Comparison of ENCODE assay signal across 8 mouse cellular contexts in genomic region chr6:124966466-124967118, GRCm38 (mm10). TPM values are rescaled to one million over a fixed set of nuclear protein-coding genes. Genes with fewer than 3 reads are reported as not detected.
A peak's percentile ranks its signal among the peaks of the same experiment; 100 is the strongest.
DNase-seq lines count a peak whose midpoint lies in the region; ATAC-seq and TF ChIP-seq lines count a peak whose summit lies in the region.

No protein-coding gene starts in this region.

- H3K4me3 ChIP-seq in gastrocnemius, adult 2 months = no peak overlapping the region; the same call in 1 of the 2 replicates
- H3K4me3 ChIP-seq in forebrain, embryonic 14.5 days (ENCODE audit: low read depth, low read length) = peak overlapping the region; percentile 87
- peak overlapping the region; percentile 86 for H3K4me3 ChIP-seq in limb, embryonic 10.5 days
- H3K4me3 ChIP-seq in myocyte = peak overlapping the region; percentile 75

- no peak for ATAC-seq in forebrain, embryonic 14.5 days

- no peak for DNase-seq in gastrocnemius, adult 2 months
- no peak for DNase-seq in gastrocnemius, postnatal 25 days
- DNase-seq in ES-CJ7 (ENCODE audit: low read depth, low spot score) = peak; percentile 69
- no peak for DNase-seq in forebrain, embryonic 14.5 days (ENCODE audit: low spot score)
- no peak for DNase-seq in limb, embryonic 10.5 days (ENCODE audit: low spot score)
- DNase-seq in layer of hippocampus, adult 9-11 months = no peak
- no peak for DNase-seq in right cerebral cortex, postnatal 36 days (ENCODE audit: low spot score in 2 of 2)

- H3ac ChIP-seq in myocyte (ENCODE audit: control insufficient read depth, insufficient read length) = no peak overlapping the region

- no peak overlapping the region for H3K9ac ChIP-seq in forebrain, embryonic 14.5 days (ENCODE audit: low read length)

- peak overlapping the region; percentile 96 for H3K4me2 ChIP-seq in forebrain, embryonic 14.5 days (ENCODE audit: low read length)
- H3K4me2 ChIP-seq in myocyte (ENCODE audit: low read depth) = peak overlapping the region; percentile 75

- no peaks in the 10 kb centered on the region for H3K27me3 ChIP-seq in forebrain, embryonic 14.5 days (replicated peaks; ENCODE audit: control insufficient read depth, insufficient read depth, low read length)
- H3K27me3 ChIP-seq in limb, embryonic 10.5 days (ENCODE audit: low read depth, poor library complexity, severe bottlenecking) = no peaks in the 10 kb centered on the region
- H3K27me3 ChIP-seq in myocyte (ENCODE audit: control insufficient read depth, insufficient read depth, insufficient read length) = no peaks in the 10 kb centered on the region

- peak; percentile 8 for TF ChIP-seq POLR2A in myocyte (IDR thresholded peaks at IDR 0.05; ENCODE audit: insufficient read length, low read depth)

- peaks cover 18% of the 10 kb centered on the region for H3K79me2 ChIP-seq in myocyte (ENCODE audit: control insufficient read depth, insufficient read depth)

- WGBS in forebrain, embryonic 14.5 days = 94% methylated on average over 7 of the region's 7 CpGs
- WGBS in limb, embryonic 10.5 days = 96% methylated on average over 7 of the region's 7 CpGs

- intact Hi-C loops in gastrocnemius, adult 2 months (cut with DNase I) = loop anchor here (10.0 kb wide), 1 partner anchor 112 kb away; the partner anchor contains the start of gene P3h3

- H3K4me1 ChIP-seq in forebrain, embryonic 14.5 days (ENCODE audit: control insufficient read depth, insufficient read depth, low read length) = peaks cover 10% of the 10 kb centered on the region
- peaks cover 16% of the 10 kb centered on the region for H3K4me1 ChIP-seq in limb, embryonic 10.5 days

- TF ChIP-seq CTCF in gastrocnemius, adult 2 months (IDR thresholded peaks at IDR 0.05) = peak; percentile 52

- peak overlapping the region; percentile 94; the same call in 1 of the 2 replicates for H3K27ac ChIP-seq in gastrocnemius, adult 2 months
- no peak overlapping the region for H3K27ac ChIP-seq in forebrain, embryonic 14.5 days (ENCODE audit: low read depth, low read length)
- no peak overlapping the region for H3K27ac ChIP-seq in limb, embryonic 10.5 days

- H3K9me3 ChIP-seq in forebrain, embryonic 14.5 days (replicated peaks; ENCODE audit: control insufficient read depth, low read length) = no peaks in the 10 kb centered on the region
- no peaks in the 10 kb centered on the region for H3K9me3 ChIP-seq in limb, embryonic 10.5 days (replicated peaks)

- peaks cover 9% of the 10 kb centered on the region for H3K36me3 ChIP-seq in forebrain, embryonic 14.5 days (ENCODE audit: control insufficient read depth, insufficient read depth, low read length)
- H3K36me3 ChIP-seq in limb, embryonic 10.5 days = peaks cover 26% of the 10 kb centered on the region
- peaks cover 1% of the 10 kb centered on the region for H3K36me3 ChIP-seq in myocyte (ENCODE audit: control insufficient read depth, insufficient read depth)

TF ChIP-seq in myocyte, 11 proteins besides CTCF, POLR2A, EP300 and RAD21:
- TF ChIP-seq POLR2AphosphoS2 (IDR thresholded peaks at IDR 0.05; ENCODE audit: insufficient read length, low read depth) (peak; percentile 48), USF1 (IDR thresholded peaks at IDR 0.05; ENCODE audit: low read depth) (no peak)

RNA-seq across cellular contexts. Expression of gene Cops7a, which starts 1.3 kb away (rescaled TPM):
- total RNA-seq in gastrocnemius, adult 2 months (2021) = 100 to 1,000 TPM; 108 to 115 TPM
- 10 to 100 TPM; 96.2 to 99.0 TPM for total RNA-seq in gastrocnemius, postnatal 25 days (2021)
- polyA plus RNA-seq in forebrain, embryonic 14.5 days (2014; fragmentation: Nextera tagmentation; extraction: Ambion mirVana) = 96.5 and 105 TPM in 2 replicates
- polyA plus RNA-seq in limb, embryonic 10.5 days (2016; fragmentation: Nextera tagmentation; extraction: Ambion mirVana) = 141 and 150 TPM in 2 replicates
- polyA plus RNA-seq in myocyte (2012; fragmentation: generic; extraction: Trizol) = 142 TPM

RNA-seq across cellular contexts. Expression of gene Pianp, which starts 29.9 kb away (rescaled TPM):
- under 1 TPM; 0.22 to 0.41 TPM for total RNA-seq in gastrocnemius, adult 2 months (2021)
- not detected for total RNA-seq in gastrocnemius, postnatal 25 days (2021)
- 22.6 and 28.0 TPM in 2 replicates for polyA plus RNA-seq in forebrain, embryonic 14.5 days (2014; fragmentation: Nextera tagmentation; extraction: Ambion mirVana)
- polyA plus RNA-seq in limb, embryonic 10.5 days (2016; fragmentation: Nextera tagmentation; extraction: Ambion mirVana) = 0.40 and 1.4 TPM in 2 replicates
- 1.1 TPM for polyA plus RNA-seq in myocyte (2012; fragmentation: generic; extraction: Trizol)

RNA-seq across cellular contexts. Expression of gene Mlf2, which starts 35.4 kb away (rescaled TPM):
- 100 to 1,000 TPM; 202 to 204 TPM for total RNA-seq in gastrocnemius, adult 2 months (2021)
- total RNA-seq in gastrocnemius, postnatal 25 days (2021) = 100 to 1,000 TPM; 207 to 210 TPM
- 470 and 520 TPM in 2 replicates for polyA plus RNA-seq in forebrain, embryonic 14.5 days (2014; fragmentation: Nextera tagmentation; extraction: Ambion mirVana)
- 428 and 433 TPM in 2 replicates for polyA plus RNA-seq in limb, embryonic 10.5 days (2016; fragmentation: Nextera tagmentation; extraction: Ambion mirVana)
- polyA plus RNA-seq in myocyte (2012; fragmentation: generic; extraction: Trizol) = 384 TPM

RNA-seq across cellular contexts. Expression of gene Zfp384, which starts 42.4 kb away (rescaled TPM):
- 10 to 100 TPM; 24.4 to 28.0 TPM for total RNA-seq in gastrocnemius, adult 2 months (2021)
- total RNA-seq in gastrocnemius, postnatal 25 days (2021) = 10 to 100 TPM; 18.5 to 19.3 TPM
- polyA plus RNA-seq in forebrain, embryonic 14.5 days (2014; fragmentation: Nextera tagmentation; extraction: Ambion mirVana) = 8.4 and 9.8 TPM in 2 replicates
- 12.8 and 15.2 TPM in 2 replicates for polyA plus RNA-seq in limb, embryonic 10.5 days (2016; fragmentation: Nextera tagmentation; extraction: Ambion mirVana)
- polyA plus RNA-seq in myocyte (2012; fragmentation: generic; extraction: Trizol) = 20.8 TPM

RNA-seq across cellular contexts. Expression of gene Ptms, which starts 46.7 kb away (rescaled TPM):
- total RNA-seq in gastrocnemius, adult 2 months (2021) = 10 to 100 TPM; 65.5 to 99.4 TPM
- total RNA-seq in gastrocnemius, postnatal 25 days (2021) = 100 to 1,000 TPM; 126 to 152 TPM
- 479 and 481 TPM in 2 replicates for polyA plus RNA-seq in forebrain, embryonic 14.5 days (2014; fragmentation: Nextera tagmentation; extraction: Ambion mirVana)
- polyA plus RNA-seq in limb, embryonic 10.5 days (2016; fragmentation: Nextera tagmentation; extraction: Ambion mirVana) = 144 and 208 TPM in 2 replicates
- 1,462 TPM for polyA plus RNA-seq in myocyte (2012; fragmentation: generic; extraction: Trizol)
